Mouse (Mus musculus): ENCODE data around the gene Olfr510. TPM values are rescaled to one million over a fixed set of nuclear protein-coding genes. Genes with fewer than 3 reads are reported as not detected.
"Not testable (repeated sequence)": the region's sequence is repeated elsewhere in the genome, so short reads cannot be mapped to it uniquely, and the experiment has no call there.

Olfr510 gene
- polyA plus RNA-seq (2015; fragmentation: Nextera tagmentation; extraction: Ambion mirVana), result not detected in 2 replicates

DNA sequence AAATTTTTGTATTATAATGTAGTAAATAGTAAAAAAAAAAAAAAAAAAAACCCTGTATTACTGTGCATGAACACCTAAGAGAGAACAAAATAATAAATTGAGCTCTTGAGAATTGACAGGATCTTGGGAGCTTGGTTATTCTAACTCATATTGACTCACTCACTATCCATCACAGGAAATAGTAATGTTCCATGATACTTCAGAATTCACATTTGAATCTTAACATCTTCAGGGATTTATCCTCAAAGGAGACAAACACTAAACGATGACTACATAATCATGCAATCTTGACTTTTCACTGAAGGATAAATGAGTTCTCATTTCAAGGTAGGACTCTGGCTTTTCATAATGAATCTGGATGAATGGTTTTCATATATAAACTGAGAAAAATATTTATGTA lies at the start of gene Olfr510:
Olfr510 (plus strand) TSS at position 301 of the 400 bp plus-strand sequence.
- no peak for ATAC-seq (ENCODE audit: low read depth)
- Histone ChIP-seq H3K36me3 (no peaks in the 10 kb centered on the region), H3K27ac (replicated peaks) (no peak within 1 kb of the TSS), H3K9ac (no peak within 1 kb of the TSS), H3K9me3 (no peaks in the 10 kb centered on the region), H3K27me3 (no peaks in the 10 kb centered on the region), H3K4me2 (no peak within 1 kb of the TSS), H3K4me1 (replicated peaks) (no peaks in the 10 kb centered on the region), H3K4me3 (no peak within 1 kb of the TSS)
- 98% methylated on average over 1 of the region's 1 CpGs for WGBS

- not testable (repeated sequence) for H3K4me2 ChIP-seq; H3K4me3 ChIP-seq; H3K27me3 ChIP-seq; H3K9ac ChIP-seq; H3K36me3 ChIP-seq; H3K9me3 ChIP-seq; H3K27ac ChIP-seq (replicated peaks); H3K4me1 ChIP-seq (replicated peaks); ATAC-seq (ENCODE audit: low read depth)
- WGBS, result 54% methylated on average over 3 of the region's 3 CpGs
Observed at GRCm38 (mm10) chr7:108616781-108617180, 49.4 kb upstream of the Olfr510 start.

DNA sequence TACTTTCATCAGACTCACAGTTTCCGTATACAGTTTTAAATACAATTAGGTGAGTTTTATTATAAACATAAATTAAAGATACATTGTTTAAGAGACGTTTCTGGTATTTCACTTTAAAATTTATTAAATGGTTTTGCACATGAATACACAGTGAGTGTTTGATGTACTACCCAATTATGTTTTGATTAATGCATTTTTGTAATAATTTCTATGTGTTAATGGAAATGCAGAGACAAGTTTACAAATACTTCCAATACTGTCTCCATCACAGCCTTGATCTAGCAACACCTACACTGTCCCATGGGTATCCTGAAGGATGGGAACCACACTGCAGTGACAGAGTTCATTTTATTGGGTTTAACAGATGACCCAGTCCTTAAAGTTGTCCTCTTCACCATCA lies 44.7 kb upstream of the Olfr510 start, which contains the start of gene Olfr507:
Olfr507 (plus strand) TSS at position 301 of the 400 bp plus-strand sequence.
- Histone ChIP-seq H3K36me3 (no peaks in the 10 kb centered on the region), H3K9ac (no peak within 1 kb of the TSS), H3K4me2 (no peak within 1 kb of the TSS), H3K27ac (replicated peaks) (no peak within 1 kb of the TSS), H3K27me3 (no peaks in the 10 kb centered on the region), H3K9me3 (no peaks in the 10 kb centered on the region), H3K4me1 (replicated peaks) (no peaks in the 10 kb centered on the region), H3K4me3 (no peak within 1 kb of the TSS)
- 83% methylated on average over 2 of the region's 2 CpGs for WGBS
- no peak for ATAC-seq (ENCODE audit: low read depth)

DNA sequence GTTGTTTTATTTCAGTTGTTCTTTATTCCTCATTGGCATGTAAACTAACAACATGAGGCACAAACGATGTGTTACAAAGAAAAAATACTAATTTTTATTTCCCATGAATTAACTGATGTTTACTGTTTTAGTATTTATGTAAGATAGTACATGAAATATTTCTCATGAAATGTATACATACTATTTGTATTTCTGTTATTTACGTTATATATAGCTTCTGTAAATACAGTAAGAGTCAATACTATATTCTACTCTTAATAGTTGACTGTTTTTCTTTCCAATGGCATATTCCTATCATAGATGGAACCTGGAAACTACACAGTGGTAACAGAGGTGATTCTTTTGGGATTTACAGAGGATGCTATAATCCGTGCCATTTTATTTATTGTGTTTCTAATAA lies 36.5 kb upstream of the Olfr510 start, which contains the start of gene Olfr508:
Olfr508 (plus strand) TSS at position 301 of the 400 bp plus-strand sequence.
- no peak within 1 kb of the TSS for H3K27ac ChIP-seq (replicated peaks)
- H3K9me3 ChIP-seq, result no peaks in the 10 kb centered on the region
- H3K4me3 ChIP-seq, result no peak within 1 kb of the TSS
- H3K4me2 ChIP-seq, result no peak within 1 kb of the TSS
- no peaks in the 10 kb centered on the region for H3K36me3 ChIP-seq
- 88% methylated on average over 3 of the region's 3 CpGs for WGBS
- no peak for ATAC-seq (ENCODE audit: low read depth)
- H3K9ac ChIP-seq, result no peak within 1 kb of the TSS
- no peaks in the 10 kb centered on the region for H3K27me3 ChIP-seq
- H3K4me1 ChIP-seq (replicated peaks), result no peaks in the 10 kb centered on the region

- no peak for ATAC-seq (ENCODE audit: low read depth)
- H3K27me3 ChIP-seq, result no peaks in the 10 kb centered on the region
Observed at GRCm38 (mm10) chr7:108651806-108652205, 14.4 kb upstream of the Olfr510 start, which contains the start of gene Olfr509. Olfr509 (minus strand) TSS chr7:108651906.

DNA sequence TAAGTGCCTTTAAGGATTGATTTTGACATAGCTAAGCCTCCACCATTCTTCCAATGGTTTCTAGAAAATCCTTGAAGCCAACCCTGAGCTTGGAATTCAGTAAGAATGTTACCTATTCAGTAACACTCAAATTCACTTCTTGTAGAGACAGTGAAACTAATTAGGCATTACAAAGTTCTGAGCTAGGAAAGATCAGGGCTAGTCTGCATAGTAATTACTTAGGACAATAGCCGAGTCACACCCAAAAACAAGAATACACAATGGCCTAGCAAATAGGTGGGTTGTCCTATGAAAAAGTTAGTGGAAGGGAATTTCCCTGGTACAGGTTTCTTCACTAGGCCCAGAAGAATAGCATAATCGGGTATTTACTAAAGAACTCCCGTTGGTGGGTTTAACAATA lies 3.8 kb upstream of the Olfr510 start:
- H3K4me2 ChIP-seq, result no peak overlapping the region
- no peak overlapping the region for H3K4me3 ChIP-seq
- no peak overlapping the region for H3K9ac ChIP-seq
- no peaks in the 10 kb centered on the region for H3K27me3 ChIP-seq
- H3K9me3 ChIP-seq, result no peaks in the 10 kb centered on the region
- WGBS, result 89% methylated on average over 3 of the region's 3 CpGs
- no peak for ATAC-seq (ENCODE audit: low read depth)
- no peaks in the 10 kb centered on the region for H3K36me3 ChIP-seq
- H3K27ac ChIP-seq (replicated peaks), result no peak overlapping the region
- H3K4me1 ChIP-seq (replicated peaks), result no peaks in the 10 kb centered on the region

More at GRCm38 (mm10) chr7:108651806-108652205, 14.4 kb upstream of the Olfr510 start, which contains the start of gene Olfr509:
- H3K4me1 ChIP-seq (replicated peaks), result no peaks in the 10 kb centered on the region
- H3K9ac ChIP-seq, result no peak within 1 kb of the TSS
- no peak within 1 kb of the TSS for H3K4me2 ChIP-seq
- H3K36me3 ChIP-seq, result no peaks in the 10 kb centered on the region
- no peak within 1 kb of the TSS for H3K4me3 ChIP-seq
- H3K9me3 ChIP-seq, result 0 out of 2 replicates have a peak, but pooled peaks cover 4% of the 10 kb centered on the region
- H3K27ac ChIP-seq (replicated peaks), result no peak within 1 kb of the TSS

DNA sequence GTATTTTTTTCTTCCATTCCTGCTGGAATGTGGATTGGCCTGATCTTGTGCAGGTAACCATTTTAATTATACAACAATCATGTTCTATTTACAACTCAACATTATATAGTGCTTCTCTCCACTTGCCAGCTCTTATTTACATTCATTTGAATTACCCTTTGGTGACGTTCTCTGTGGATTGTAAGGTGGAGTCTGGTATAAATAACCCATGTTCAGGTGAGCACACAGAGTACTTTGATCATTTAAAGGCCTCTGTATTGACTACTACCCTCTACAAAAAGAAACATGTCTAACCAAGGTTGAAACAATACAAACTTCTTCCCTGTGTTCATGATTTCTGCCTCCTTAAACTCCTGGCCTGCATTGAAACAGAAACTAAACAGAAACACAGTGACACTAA lies 4.8 kb downstream of the Olfr510 start:
- H3K4me2 ChIP-seq, result no peak overlapping the region
- H3K4me3 ChIP-seq, result no peak overlapping the region
- H3K4me1 ChIP-seq (replicated peaks), result no peaks in the 10 kb centered on the region
- no peaks in the 10 kb centered on the region for H3K36me3 ChIP-seq
- no peak overlapping the region for H3K27ac ChIP-seq (replicated peaks)
- H3K9ac ChIP-seq, result no peak overlapping the region
- H3K9me3 ChIP-seq, result peaks cover 12% of the 10 kb centered on the region; the same call in 1 of the 2 replicates
- no peaks in the 10 kb centered on the region for H3K27me3 ChIP-seq
- WGBS, result 70% methylated on average over 1 of the region's 1 CpGs
- no peak for ATAC-seq (ENCODE audit: low read depth)

- Histone ChIP-seq H3K9me3 (peaks cover 15% of the 10 kb centered on the region), H3K4me1 (replicated peaks) (no peaks in the 10 kb centered on the region), H3K4me2 (no peak overlapping the region), H3K4me3 (no peak overlapping the region), H3K27ac (replicated peaks) (no peak overlapping the region), H3K9ac (no peak overlapping the region), H3K36me3 (no peaks in the 10 kb centered on the region), H3K27me3 (no peaks in the 10 kb centered on the region)
- 91% methylated on average over 4 of the region's 4 CpGs for WGBS
- no peak for ATAC-seq (ENCODE audit: low read depth)
Observed at GRCm38 (mm10) chr7:108678886-108679285, 12.7 kb downstream of the Olfr510 start.

DNA sequence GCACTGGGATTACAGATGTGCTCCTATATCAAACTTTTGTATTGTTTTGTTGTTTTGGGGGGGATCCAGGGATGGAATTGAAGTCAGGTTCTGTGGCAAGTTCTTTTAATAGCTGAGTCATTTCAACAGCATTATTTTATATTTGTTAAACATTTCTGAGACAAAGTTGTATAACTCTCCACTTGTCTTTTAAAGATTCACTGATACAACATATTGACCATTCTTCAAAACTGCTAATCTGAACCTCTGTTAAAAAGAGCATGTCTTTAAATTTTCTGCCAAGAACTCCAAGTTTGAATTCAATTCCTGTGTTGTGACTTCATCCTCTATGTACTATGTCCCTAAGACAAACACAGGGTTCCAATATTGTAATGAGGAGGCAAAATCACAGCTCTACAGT lies 46.8 kb downstream of the Olfr510 start, which contains the start of gene Olfr512:
Olfr512 (plus strand) TSS at position 301 of the 400 bp plus-strand sequence.
- Histone ChIP-seq H3K27me3 (no peaks in the 10 kb centered on the region), H3K27ac (replicated peaks) (no peak within 1 kb of the TSS), H3K36me3 (no peaks in the 10 kb centered on the region), H3K4me1 (replicated peaks) (no peaks in the 10 kb centered on the region), H3K9ac (no peak within 1 kb of the TSS), H3K4me3 (no peak within 1 kb of the TSS), H3K9me3 (no peaks in the 10 kb centered on the region), H3K4me2 (no peak within 1 kb of the TSS)
- ATAC-seq (ENCODE audit: low read depth), result no peak

Other genes with a start within 250 kb of the Olfr510 start
- not detected in 2 replicates for gene Olfr497, start 246.0 kb upstream of the Olfr510 start, polyA plus RNA-seq (2015; fragmentation: Nextera tagmentation; extraction: Ambion mirVana)
- gene Olfr498, start 201.1 kb upstream of the Olfr510 start, polyA plus RNA-seq (2015; fragmentation: Nextera tagmentation; extraction: Ambion mirVana), result not detected in 2 replicates
- not detected in 2 replicates for gene Olfr502, start 141.4 kb upstream of the Olfr510 start, polyA plus RNA-seq (2015; fragmentation: Nextera tagmentation; extraction: Ambion mirVana)
- gene Olfr503, start 121.9 kb upstream of the Olfr510 start, polyA plus RNA-seq (2015; fragmentation: Nextera tagmentation; extraction: Ambion mirVana), result not detected in 2 replicates
- gene Olfr504, start 100.6 kb upstream of the Olfr510 start, polyA plus RNA-seq (2015; fragmentation: Nextera tagmentation; extraction: Ambion mirVana), result not detected in 2 replicates
- gene Olfr506, start 55.6 kb upstream of the Olfr510 start, polyA plus RNA-seq (2015; fragmentation: Nextera tagmentation; extraction: Ambion mirVana), result 0.06 TPM in 1 of 2 replicates, not detected in the other
- not detected in 2 replicates for gene Olfr507, start 44.6 kb upstream of the Olfr510 start, polyA plus RNA-seq (2015; fragmentation: Nextera tagmentation; extraction: Ambion mirVana)
- gene Olfr508, start 36.4 kb upstream of the Olfr510 start, polyA plus RNA-seq (2015; fragmentation: Nextera tagmentation; extraction: Ambion mirVana), result not detected in 2 replicates
- 0.06 TPM in 1 of 2 replicates, not detected in the other for gene Olfr509, start 14.5 kb upstream of the Olfr510 start, polyA plus RNA-seq (2015; fragmentation: Nextera tagmentation; extraction: Ambion mirVana)
- gene Olfr512, start 46.9 kb downstream of the Olfr510 start, polyA plus RNA-seq (2015; fragmentation: Nextera tagmentation; extraction: Ambion mirVana), result not detected in 2 replicates
- not detected in 2 replicates for gene Olfr513, start 84.6 kb downstream of the Olfr510 start, polyA plus RNA-seq (2015; fragmentation: Nextera tagmentation; extraction: Ambion mirVana)
- gene Olfr514, start 159.6 kb downstream of the Olfr510 start, polyA plus RNA-seq (2015; fragmentation: Nextera tagmentation; extraction: Ambion mirVana), result not detected in 2 replicates
- gene Olfr516, start 184.1 kb downstream of the Olfr510 start, polyA plus RNA-seq (2015; fragmentation: Nextera tagmentation; extraction: Ambion mirVana), result not detected in 2 replicates
- gene Olfr517, start 206.0 kb downstream of the Olfr510 start, polyA plus RNA-seq (2015; fragmentation: Nextera tagmentation; extraction: Ambion mirVana), result not detected in 2 replicates
- gene Olfr518, start 218.6 kb downstream of the Olfr510 start, polyA plus RNA-seq (2015; fragmentation: Nextera tagmentation; extraction: Ambion mirVana), result not detected in 2 replicates
- gene Olfr519, start 228.0 kb downstream of the Olfr510 start, polyA plus RNA-seq (2015; fragmentation: Nextera tagmentation; extraction: Ambion mirVana), result not detected in 2 replicates